Mouse (Mus musculus): ENCODE results near the gene Rin2. TPM values are rescaled to one million over a fixed set of nuclear protein-coding genes. Genes with fewer than 3 reads are reported as not detected.

Gene Rin2
- polyA plus RNA-seq, 1 experiment: 12.0 TPM

- TF ChIP-seq POLR2A (IDR thresholded peaks at IDR 0.05; ENCODE audit: borderline replicate concordance, extremely low read depth, insufficient read depth, insufficient read length, poor library complexity, severe bottlenecking) (no peak), CTCF (IDR thresholded peaks at IDR 0.05; ENCODE audit: borderline replicate concordance, extremely low read depth, insufficient read depth, insufficient read length) (no peak)
- peak; percentile 99 for DNase-seq (ENCODE audit: low read depth)
Measured at GRCm38 (mm10) chr2:145934339-145935231, 259.6 kb downstream of the Rin2 start, which contains the start of the genes Cfap61 and Crnkl1. Cfap61 (plus strand) TSS chr2:145934784. Crnkl1 (minus strand) TSS chr2:145935014.

- no peak for TF ChIP-seq POLR2A (IDR thresholded peaks at IDR 0.05; ENCODE audit: borderline replicate concordance, extremely low read depth, insufficient read depth, insufficient read length, poor library complexity, severe bottlenecking)
- TF ChIP-seq CTCF (IDR thresholded peaks at IDR 0.05; ENCODE audit: borderline replicate concordance, extremely low read depth, insufficient read depth, insufficient read length): no peak
- DNase-seq (ENCODE audit: low read depth): no peak
Measured at GRCm38 (mm10) chr2:145936975-145937374, 262.0 kb downstream of the Rin2 start.

Other genes with a start within 250 kb of the Rin2 start
- 62.6 and 76.0 TPM in 2 replicates for gene Naa20, start 226.9 kb downstream of the Rin2 start, polyA plus RNA-seq (2012; rRNA removed)